Mouse (Mus musculus): ENCODE measurements around the gene Nudt22.

- no peak for TF ChIP-seq CTCF (IDR thresholded peaks at IDR 0.05; ENCODE audit: low read depth, low read length)
- no peak for TF ChIP-seq POLR2A (IDR thresholded peaks at IDR 0.05; ENCODE audit: insufficient read depth, low read length)
- no peak for TF ChIP-seq EP300 (IDR thresholded peaks at IDR 0.05; ENCODE audit: insufficient read depth, low read depth, low read length)
Measured at GRCm38 (mm10) chr19:7013984-7014383, 18.1 kb upstream of the Nudt22 start.
